Mouse (Mus musculus) embryo, embryonic 10.5 days (tissue): ENCODE data around the gene Map3k12.

Source experiments
- DNase-seq: peaks from one replicate; pipeline ENCODE4 v3.0.0-alpha.2; 2015; ENCODE audit warnings: low spot score

Gene Map3k12

DNA sequence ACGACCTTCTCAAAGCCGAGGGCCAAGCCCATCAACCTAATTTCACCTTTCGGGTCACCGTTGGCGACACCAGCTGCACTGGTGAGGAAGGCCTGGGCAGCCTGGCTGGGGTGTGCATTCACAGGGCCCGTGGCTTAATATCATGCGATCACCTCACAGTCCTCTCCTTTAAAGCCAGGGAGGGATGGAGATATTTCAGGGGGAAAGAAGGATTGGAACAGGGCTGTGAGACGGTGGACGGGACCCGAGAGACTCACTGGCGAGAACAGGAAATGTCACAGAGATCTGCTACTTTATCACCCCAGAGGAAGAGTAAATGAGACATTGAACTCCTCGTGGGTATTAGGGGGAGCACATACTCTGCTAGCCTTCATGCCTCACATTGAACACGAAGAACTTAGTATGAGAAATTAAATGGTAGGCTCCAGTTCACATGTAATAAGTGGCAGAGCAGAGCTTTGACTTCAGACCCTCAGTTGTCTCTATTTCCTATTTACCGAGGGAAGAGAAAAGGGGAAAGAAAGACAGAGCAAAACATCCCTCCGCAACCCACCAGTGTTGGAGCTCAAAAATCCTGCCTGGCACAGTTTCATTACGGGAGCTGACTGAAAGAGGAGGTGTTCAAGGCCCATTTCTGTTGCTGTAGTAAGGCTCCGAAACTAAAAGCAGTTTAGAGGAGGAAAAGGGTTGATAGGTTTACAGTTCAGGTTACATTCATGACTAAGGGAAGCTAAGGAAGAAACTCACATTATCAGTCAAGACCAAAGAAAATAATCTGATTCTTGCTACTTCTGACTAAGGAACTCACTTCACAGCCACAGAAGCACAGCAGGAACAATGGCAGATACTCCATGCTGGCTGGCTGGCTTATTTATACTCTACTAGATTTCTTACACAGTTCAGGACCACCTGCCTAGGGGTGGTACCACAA, 2.6 kb upstream of the Map3k12 start:
- DNase-seq, result no peak

DNA sequence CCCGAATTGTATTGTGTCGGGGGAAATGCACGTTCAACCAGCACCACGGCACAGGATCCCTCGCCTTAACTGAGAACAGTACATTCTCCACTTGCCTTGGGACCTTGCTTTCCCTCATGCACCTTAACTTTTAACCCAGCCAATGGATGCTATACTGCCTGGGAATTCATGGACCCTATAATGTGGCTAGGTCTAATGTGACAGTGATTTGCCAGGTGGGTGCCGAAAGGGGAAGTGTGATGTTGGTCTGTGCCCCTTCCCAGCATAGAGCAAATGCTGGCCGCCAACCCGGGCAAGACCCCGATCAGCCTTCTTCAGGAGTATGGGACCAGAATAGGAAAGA, 2.0 kb upstream of the Map3k12 start:
- DNase-seq, result no peak

DNA sequence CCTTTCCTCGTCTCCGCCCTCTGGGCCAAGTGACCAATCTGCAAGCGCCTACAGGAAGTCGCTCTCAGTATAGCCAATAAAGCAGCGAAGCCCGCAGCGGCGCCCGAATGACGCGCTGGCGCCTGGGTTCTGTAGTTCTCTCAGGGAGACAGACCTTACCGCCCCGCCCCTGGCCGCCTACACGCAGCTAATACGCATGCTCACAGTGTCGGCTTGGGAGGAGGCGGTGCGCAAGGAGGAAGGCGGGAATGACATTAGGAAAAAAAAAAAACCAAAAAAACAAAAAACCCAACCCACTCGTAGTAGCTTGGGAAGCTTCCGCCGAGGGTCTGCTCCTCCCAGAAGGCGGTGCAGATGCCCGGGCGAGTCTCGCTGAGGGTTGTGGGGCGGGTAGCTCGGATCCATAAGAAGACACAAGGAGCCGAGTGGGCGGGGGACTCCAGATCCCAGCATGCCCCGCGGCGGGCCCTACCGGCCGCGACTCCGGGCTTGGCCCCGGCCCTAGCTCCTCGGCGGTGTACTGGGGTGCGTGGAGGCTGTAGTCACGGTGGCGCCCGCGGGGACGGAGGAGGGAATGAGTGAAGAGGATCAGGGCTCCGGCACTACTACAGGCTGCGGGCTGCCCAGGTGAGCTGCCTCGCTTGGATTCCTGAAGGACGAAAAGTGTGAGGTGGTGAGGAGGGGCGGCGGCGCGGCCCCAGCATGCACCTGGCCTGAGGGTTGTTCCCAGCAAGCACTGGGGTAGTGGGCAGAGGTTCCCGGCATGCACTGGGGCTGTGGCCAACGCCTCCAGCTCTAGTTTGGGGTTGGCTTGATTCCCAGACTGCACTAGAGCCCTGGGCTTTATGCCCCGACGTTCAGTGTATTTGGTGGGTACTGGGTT, 1.4 kb upstream of the Map3k12 start, which contains the start of gene Tarbp2:
Tarbp2 (plus strand) TSS at position 217 of the 883 bp plus-strand sequence.
- DNase-seq, result peak; percentile 100

DNA sequence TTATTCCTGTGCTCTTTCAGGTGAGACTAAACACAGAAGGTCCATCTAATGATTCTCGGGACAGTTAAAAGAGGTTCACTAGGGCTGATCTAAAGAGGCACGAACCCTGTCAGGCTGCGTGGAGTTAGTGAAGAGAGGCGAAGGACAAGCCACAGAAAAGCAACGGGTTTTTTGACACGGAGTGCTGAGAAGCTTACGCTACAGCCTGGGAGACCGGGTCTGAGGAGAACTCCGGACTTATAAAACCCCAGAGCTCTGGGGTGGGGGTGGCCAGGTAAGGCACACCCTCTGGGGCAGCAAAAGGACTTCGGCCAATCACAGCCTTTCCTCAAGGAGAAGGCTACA, 739 bp upstream of the Map3k12 start:
- DNase-seq, result no peak

DNA sequence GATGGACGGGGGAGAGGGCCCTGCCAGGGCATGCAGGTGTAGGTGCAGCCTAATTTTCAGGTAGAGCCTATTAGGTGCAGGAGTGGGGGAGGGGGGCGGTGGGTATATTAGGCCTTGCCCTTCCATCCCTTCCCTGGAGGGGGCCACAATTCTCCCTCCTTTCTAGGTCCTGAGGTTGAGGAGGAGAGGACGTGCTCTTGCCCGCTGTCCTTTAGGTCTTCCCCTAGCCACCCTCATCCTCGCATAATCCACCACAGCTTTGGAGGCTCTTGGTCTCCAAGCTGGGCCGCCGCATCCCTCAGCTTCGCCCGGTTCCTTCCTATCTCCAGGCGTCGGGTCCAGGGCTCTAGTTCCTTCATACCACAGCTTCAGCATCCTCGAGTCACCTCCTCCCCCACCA, 571 bp downstream of the Map3k12 start:
- no peak for DNase-seq

DNA sequence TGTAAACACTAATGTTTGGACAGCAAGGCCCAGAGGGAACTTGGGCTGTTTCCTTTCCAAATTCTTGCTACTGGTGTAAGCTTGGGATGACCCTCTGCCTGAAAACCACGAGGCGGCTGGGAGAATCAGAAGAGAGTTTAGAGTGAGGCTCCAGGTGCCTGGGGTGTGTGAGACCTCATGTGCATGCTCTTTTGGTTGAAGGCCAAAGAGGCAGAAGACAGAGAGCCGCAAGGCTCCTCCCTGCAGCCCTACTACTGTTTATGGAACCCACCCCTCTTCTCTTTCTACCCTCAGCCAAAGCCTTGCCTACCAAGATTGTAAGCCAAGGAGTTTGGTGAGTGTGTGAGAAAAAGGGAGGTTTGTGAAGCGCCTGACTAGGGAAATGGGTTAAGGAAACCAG, 1.1 kb downstream of the Map3k12 start:
- no peak for DNase-seq

DNA sequence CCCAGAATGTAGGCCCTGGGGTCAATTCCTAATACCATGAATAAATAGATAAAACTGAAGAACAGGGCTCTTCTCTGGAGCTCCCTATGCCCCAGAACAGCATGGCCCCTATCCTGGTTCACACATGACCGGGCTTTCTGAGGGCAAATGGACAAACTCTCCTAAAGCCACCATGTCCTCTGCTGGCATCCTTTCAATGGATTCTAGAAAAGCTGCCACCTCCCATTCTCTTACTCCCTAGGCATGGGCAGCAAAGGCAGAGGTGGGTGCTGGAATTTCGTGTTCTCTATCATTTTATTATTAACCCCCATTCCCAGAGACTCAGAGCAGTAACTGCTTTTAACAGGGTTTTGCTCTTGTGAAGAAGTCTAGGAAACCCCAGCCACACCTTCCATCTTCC, 1.6 kb downstream of the Map3k12 start:
- DNase-seq, result no peak

DNA sequence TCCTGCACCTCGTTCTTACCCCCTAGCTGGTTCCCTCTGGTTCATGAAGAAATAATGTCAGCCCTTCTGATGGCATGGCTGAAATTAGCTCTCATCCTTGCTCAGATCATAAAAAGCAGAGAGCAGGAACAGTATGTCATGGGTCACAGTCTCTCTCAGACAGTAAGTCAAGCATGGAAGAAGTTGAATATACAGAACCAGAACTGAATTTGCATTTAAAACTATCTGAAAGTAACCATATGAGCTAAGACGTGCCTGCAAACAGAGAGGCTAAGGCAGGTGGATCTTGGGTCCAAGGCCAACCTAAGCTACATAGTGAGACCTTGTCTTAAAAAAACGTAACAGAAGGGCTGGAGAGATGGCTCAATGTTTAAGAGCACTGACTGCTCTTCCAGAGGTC, 3.9 kb downstream of the Map3k12 start:
- DNase-seq, result no peak

DNA sequence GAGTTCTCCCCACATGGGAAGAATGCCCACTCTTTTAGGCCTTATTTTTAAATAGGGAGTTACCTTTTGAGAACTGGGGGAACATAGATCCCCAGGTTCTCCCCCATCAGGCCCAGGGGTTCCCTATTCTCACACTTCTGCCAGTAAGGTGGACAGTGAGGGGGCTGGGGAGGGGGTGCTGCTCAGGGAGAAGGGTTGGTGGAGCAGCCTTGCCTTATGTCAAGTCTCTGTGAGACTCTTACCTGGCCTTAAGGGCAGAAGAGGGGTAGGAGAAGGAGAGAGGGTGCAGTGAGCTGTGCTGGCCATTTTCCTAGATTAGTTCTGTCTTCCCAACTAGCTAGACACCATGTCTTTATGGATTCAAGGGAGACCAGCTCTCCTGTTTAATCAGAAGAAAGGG, 4.4 kb downstream of the Map3k12 start:
- no peak for DNase-seq

DNA sequence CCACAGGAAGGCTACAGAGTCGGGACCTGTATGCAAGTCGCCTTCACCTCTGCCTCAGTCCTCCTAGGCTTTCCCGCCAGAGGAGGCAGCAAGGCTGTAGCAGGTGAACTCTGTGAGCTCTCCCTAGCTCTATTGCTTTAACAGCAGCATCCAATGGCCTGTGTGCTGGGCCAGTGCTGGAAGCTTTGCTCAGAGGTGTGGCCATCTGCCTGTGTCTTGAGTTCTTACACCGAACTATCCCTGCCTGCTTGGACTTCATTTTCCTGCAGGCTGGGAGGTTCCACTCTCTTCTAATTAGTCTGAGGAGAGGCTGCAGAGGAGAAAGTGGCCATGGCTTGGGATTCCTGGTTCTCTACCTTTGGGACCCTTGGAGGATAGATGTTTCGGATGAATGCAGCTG, 4.9 kb downstream of the Map3k12 start:
- DNase-seq, result peak; percentile 29

DNA sequence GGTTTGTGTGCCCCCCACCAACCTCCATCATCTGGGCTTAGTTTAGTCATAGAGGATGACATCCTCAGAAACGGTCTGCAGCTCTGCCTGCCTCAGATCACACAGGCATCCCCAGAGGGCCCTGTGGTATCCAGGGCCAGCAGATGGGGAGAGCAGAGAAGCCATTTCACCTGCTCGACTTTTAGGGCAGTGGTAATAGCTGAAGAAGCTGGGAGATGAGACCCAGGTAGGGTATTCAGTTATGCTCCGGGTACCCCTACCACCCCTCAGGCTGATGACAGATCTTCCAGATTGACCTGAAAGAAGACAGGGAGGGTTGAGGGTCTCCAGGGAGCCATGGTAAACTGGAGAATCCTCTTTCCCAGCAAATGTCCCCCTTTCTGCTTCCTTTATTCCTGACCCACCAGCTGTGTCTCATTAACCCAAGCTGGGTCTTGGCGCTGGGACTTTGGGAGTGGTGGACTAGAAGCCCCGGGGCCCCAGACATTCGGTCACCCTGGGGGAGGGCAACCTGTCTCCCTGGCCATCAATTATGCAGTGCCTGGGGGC, 5.5 kb downstream of the Map3k12 start:
- peak; percentile 74 for DNase-seq

DNA sequence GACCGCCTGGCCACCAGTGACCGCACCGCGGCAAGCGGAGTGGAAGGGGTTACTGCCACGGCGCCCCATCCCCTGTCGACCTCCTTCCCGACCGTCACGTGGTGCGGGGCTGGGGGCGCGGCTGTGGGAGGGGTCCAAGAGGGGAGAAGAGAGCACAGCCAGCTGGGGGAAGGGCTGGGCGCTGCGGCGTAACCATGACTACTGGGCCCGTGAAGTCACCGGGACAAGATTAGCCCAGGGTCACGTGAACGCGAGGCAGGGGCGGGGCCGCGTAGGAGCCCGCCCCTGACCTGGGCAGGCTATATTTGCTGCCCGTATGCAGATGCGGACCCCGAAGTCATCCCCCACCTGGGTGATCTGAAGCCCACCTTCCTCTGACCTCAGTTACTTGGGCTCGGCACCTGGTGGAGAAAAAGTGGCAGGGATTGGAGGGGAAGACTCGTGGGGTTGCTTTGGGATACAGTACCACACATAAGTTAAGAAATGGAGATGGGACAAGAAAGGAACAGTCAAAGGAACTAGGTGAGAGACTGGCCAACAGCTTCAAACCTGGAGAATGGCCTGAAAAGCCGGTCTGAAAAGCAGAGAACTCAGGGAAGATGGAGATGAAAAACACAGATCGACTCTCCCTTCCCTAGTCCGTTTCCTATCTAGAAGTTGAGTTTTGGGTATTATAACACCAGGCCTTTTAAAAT, 6.1 kb downstream of the Map3k12 start:
- peak; percentile 97 for DNase-seq

DNA sequence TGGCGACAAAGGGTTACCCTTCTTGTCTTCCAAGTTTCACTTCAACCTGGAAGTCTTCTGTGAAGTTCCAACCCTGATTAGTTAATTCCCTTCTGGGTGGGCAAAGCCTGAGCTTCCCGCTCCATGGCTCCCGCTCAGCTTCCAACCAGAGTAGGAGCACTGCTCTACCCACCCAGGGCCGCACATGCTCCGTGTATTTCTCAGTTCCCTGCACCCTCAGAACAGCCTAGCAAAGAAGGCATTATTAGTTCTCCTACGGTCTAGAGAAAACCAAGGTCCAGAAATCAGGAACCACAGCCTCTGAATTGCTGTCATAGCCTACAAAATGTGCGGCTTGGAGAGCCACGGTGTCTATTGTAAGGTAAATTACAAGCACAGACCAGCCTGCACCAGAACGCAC, 6.8 kb downstream of the Map3k12 start:
- peak; percentile 56 for DNase-seq

DNA sequence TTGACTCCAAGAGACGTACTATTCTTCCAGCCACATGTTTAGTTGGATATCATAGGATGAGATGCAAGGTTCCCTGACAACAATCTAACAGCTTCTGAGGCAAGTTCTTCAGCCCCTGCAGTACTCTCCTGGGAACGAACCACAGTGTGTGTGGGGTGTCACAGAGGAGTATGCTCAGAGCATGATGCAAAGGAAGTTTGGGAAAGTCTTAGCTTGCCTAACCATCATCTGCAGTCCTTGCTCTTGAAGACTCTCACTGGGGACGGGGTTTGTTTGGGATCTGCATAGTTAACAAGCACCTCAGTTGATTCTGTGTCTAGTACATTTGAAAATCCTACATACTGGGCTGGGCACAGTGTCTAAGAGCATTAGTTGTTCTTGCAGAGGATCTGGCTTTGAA, 8.5 kb downstream of the Map3k12 start:
- DNase-seq, result no peak

DNA sequence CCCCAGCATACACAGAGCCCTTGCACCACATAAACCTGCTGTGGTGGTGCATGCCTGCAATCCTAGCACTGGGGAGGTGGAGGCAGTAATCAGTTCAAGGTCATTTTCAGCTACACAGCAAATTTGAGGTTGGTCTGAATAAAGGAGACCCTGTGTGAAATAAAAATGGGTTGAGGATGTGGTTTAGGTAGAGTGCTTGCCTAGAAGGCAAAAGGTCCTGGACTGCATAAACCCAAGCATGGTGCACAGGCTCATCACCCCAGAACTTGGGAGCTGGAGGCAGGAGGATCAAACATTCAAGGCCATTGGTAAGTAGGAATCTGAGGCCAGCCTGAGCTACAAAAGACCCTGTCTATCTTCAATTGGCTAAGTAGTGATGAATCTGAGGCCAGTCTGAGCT, 9.3 kb downstream of the Map3k12 start:
- no peak for DNase-seq

DNA sequence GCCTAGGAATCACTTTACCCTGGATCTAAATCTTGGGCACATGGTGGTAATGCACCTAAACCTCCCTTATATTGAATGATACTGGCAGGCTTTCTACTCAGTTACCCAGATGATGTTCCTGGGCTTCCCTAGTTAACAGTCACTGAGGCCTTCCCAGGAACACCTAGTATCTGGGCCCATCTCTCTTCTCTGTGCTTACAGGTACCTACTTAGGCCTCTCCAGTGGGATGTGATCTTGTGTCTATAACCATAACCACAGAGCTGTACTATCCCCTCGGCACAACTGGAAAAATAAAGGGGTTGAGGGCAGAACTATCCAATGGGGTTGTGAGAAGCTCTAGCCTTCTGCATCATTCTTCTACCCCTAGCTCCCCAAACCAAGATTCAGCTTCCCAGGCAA, 10.0 kb downstream of the Map3k12 start:
- DNase-seq, result no peak

DNA sequence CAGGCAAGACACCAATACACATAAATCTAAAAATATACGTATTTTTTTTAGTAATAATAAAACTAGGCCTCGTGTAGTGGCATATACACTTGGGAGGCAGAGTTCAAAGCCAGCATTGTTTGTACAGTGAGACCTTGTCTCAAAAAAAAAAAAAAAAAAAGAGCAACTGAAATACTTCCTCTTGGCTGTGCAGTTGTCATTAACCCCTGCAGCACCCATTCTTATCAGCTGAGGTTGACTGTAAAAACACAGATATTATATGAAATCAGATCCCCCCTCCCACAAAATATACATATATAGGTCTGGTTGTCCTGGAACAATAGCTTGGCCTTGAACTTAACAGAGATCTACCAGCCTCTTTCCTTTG, 10.4 kb downstream of the Map3k12 start:
- DNase-seq, result no peak

DNA sequence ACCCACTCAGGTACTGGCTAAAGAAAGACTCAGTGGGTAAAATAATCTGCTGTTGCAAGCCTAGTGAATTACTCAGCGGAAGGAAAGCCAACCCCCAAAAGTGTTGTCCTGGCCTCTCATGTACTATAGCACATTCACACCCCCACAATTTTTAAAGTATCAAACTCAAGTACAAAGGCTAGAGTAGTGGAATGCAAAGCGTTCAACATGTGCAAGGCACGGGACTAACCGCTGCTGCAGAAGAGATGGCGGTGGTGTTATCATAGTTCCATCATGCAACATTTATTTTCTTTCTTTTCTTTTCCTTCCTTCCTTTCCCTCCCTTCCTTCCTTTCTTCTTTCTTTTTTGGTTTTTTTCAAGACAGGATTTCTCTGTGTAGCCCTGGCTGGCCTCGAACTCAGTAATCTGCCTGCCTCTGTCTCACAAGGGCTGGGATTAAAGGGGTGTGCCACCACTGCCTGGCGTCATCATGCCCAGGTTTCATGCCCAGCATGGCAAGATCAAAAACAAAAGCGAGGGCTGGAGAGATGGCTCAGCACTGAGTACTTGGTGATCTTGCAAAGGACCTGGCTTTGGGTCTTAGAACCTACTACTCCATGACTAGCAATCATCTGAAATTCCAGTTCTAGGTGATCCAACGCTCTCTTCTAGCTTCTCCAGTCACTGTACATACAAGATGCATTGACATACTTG, 10.9 kb downstream of the Map3k12 start:
- DNase-seq, result no peak

DNA sequence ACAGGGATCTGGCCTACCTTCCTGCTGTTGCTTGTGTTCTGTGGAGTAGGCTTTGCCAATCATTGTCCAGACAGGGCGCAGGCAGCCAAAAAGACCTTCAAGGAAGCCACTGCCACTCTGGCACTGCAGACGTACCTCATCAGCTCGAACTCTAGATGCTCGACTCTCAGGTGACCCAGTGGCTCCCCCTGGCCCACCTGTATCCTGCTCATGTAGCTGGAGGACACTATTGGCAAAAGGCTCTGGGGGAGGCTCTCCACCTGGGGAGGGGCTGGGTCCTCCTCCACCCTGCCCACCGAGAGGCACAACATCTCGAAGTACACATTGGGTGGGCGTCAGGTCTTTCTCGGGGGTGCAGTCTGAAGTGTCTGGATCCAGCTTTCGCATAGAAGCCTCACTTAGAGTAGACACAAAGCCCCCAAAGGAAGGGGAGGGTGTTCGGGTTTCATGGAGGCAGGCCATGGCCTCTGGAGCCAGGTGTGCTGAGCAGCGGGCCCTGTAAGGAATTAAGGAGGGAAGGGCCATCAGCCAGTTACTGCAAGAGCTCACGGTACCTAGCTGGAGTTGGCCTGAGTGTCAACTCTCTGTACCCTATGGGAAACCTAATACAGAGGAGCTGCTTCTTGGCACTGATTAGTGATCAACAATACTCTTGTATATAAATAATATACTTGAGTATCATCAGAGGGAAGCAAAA, 11.6 kb downstream of the Map3k12 start:
- no peak for DNase-seq

DNA sequence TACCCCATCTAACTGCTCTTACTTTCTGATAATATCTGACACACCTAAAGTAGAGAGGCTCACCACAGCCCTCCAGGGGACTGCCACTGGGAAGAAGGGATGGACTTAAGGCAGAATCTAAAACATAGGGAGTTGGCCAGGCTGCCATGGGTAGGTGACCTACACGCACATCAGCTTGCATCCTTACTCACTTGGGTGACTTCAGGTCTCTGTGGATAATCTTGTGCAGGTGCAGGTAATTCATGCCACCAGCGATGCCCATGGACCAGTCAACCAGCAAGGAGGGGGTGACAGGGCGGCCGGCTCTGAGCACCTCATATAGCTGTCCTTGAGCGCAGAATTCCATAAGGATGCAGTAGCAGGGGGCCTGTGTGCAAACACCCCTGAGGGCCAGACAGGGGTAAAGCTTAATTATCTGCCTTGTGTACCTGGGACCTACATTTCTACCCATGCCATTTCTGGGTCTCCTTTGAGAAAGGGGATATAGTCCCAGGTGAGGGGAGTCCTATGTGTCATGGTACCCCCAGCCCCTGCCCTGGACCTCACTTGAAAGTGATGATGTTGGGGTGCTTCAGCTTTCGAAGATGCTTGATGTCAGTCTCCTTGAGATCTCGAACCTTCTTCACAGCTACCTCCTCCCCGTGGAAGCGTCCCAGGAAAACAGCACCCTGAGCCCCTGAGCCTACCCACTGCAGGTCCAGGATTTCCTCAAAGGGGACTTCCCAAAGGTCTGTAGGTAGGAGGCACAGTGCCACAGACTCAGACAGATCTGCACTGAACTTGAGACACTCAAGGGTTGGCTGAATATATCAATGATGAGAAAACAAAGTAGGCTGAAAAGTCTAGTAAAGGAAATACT, 12.7 kb downstream of the Map3k12 start:
- no peak for DNase-seq
